Mouse (Mus musculus): ENCODE results near the gene Esr1. TPM values are rescaled to one million over a fixed set of nuclear protein-coding genes. Genes with fewer than 3 reads are reported as not detected.

Gene Esr1
- 0.43 and 0.58 TPM in 2 replicates for polyA plus RNA-seq (2015; fragmentation: Nextera tagmentation; extraction: Ambion mirVana)

DNA sequence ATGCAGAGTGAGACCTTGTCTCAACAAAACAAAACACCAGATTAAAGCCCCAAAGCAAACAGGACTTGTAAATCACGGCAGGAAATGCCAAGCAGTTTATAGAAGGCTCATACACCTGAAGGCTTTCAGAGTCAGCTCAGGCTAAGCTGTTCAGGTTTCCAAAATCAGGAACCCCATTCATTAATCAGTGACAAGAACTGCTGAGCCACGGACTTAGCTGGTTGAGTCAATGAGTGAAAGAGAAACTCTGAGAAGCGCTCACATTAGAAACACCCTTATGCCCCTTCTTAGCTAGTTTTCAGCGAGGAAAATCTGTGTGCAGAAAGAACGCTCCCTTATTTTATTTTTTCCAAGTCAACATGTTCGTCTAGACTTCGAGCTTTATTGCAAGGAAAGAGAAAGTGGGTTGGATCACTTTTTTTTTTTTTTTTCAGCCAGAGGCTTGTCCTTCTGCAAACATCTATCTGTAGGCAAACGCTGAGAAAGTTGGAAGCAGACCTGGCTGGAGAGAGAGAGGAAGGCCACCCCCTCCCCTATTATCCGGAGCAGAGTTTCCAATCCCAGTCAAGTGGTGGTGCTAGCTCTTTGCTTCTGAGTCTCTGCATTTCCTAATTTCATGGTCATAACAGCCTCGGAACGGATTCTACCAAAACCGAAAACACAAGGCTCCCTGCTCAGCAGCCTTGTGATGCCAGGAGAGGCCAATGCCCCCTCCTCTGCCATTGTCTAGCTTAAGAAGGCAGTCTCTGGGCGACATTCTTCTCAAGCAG, at the start of gene Esr1:
Esr1 (plus strand) TSS at position 208 of the 770 bp plus-strand sequence.
- Histone ChIP-seq H3K36me3 (no peaks in the 10 kb centered on the region), H3K27me3 (no peaks in the 10 kb centered on the region), H3K4me1 (replicated peaks) (no peaks in the 10 kb centered on the region), H3K27ac (no peak within 1 kb of the TSS), H3K9me3 (replicated peaks) (no peaks in the 10 kb centered on the region), H3K4me3 (peak within 1 kb of the TSS; percentile 40), H3K9ac (0 out of 2 replicates have a peak within 1 kb of the TSS, but pooled peaks have one; percentile 35), H3K4me2 (peak within 1 kb of the TSS; percentile 58)
- WGBS, result 39% methylated on average over 13 of the region's 13 CpGs
- ATAC-seq (replicated peaks; ENCODE audit: insufficient number of reproducible peaks, insufficient read depth, low FRiP score, low read depth), result no peak

DNA sequence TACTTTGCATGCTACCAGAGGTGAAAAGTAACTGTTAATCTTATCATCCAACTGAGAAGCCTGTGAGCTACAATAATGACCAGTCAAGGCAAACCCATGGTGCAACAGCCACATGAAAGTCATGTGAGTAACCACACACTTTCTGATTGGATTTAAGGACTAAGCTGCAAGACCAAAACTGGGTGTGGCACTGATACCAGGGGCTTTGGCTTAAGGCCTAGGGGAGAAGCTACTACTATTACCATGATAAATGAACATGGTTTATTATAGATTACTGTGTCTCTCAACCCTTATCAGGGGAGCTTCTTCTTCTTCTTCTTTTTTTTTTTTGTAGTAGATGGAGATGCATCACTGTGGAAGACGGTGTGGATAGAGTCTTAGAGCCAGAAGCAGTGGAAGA, 46.2 kb upstream of the Esr1 start:
- Histone ChIP-seq H3K4me2 (no peak overlapping the region), H3K27ac (no peak overlapping the region), H3K4me1 (replicated peaks) (no peaks in the 10 kb centered on the region), H3K27me3 (no peaks in the 10 kb centered on the region), H3K9me3 (replicated peaks) (no peaks in the 10 kb centered on the region), H3K9ac (no peak overlapping the region), H3K4me3 (no peak overlapping the region), H3K36me3 (no peaks in the 10 kb centered on the region)
- no peak for ATAC-seq (replicated peaks; ENCODE audit: insufficient number of reproducible peaks, insufficient read depth, low FRiP score, low read depth)
- 95% methylated on average over 1 of the region's 1 CpGs for WGBS

DNA sequence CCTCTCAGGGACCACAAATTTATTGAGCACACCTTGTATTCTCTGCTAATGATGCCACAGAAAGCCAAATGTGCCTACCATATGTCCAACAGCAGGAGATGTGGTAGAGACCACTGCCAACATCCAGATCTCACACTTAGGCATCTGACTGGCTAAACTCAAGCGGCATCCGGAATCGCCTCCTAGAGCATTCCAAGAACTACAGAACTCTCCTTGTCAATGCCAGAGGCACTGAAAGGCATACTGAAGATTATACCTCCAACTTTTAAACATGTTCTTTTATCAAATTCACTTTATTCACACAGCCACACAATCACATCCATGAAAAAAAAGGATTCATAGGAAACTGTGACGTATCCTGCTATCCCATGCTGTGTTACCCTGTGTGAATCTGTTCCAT, 40.6 kb upstream of the Esr1 start:
- WGBS, result 87% methylated on average over 4 of the region's 4 CpGs
- no peaks in the 10 kb centered on the region for H3K9me3 ChIP-seq (replicated peaks)
- ATAC-seq (replicated peaks; ENCODE audit: insufficient number of reproducible peaks, insufficient read depth, low FRiP score, low read depth), result no peak
- H3K4me3 ChIP-seq, result no peak overlapping the region
- H3K4me1 ChIP-seq (replicated peaks), result no peaks in the 10 kb centered on the region
- H3K27me3 ChIP-seq, result no peaks in the 10 kb centered on the region
- H3K27ac ChIP-seq, result no peak overlapping the region
- H3K9ac ChIP-seq, result no peak overlapping the region
- H3K36me3 ChIP-seq, result no peaks in the 10 kb centered on the region
- no peak overlapping the region for H3K4me2 ChIP-seq

DNA sequence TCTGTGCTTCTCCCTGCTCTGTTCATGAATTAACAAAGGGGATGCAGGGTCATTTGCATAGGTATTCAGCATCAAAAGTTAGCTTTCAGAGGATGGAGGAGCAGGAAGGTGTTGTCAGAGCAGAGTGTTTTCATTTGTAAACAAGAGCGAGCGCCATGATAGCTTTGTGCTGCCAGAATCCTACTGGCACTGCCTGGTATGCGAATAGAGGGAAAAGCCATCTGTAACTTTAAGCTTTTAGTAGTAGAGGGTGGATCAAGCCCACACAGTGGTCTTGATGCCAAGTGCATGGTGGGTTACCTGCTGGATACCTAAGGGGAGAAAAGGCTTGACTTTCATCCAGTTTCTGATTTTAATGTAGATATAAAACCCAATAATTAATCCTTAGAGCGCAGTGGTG, 40.1 kb upstream of the Esr1 start:
- H3K4me3 ChIP-seq, result no peak overlapping the region
- no peaks in the 10 kb centered on the region for H3K36me3 ChIP-seq
- H3K27ac ChIP-seq, result no peak overlapping the region
- ATAC-seq (replicated peaks; ENCODE audit: insufficient number of reproducible peaks, insufficient read depth, low FRiP score, low read depth), result no peak
- no peaks in the 10 kb centered on the region for H3K4me1 ChIP-seq (replicated peaks)
- H3K9ac ChIP-seq, result no peak overlapping the region
- WGBS, result 76% methylated on average over 4 of the region's 4 CpGs
- no peaks in the 10 kb centered on the region for H3K27me3 ChIP-seq
- no peaks in the 10 kb centered on the region for H3K9me3 ChIP-seq (replicated peaks)
- H3K4me2 ChIP-seq, result no peak overlapping the region

DNA sequence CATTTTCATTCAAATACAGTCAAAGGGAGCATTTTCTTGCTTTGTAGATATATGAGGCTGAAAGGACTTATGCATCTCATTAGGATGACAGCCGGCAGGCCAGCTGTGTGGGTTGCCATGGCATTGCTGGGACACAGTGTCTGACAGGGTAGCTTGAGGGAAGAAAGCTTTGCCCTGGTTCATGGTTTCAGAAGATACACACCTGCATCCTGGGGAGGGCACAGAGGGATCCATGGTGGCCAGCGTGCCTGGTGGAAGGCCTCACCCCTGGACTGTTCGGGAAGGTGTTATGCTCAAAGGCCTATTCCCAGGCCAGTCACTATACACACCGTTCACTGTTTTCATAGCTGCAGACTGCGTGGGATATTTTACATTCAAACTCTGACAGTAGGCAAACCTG, 29.5 kb upstream of the Esr1 start:
- H3K27me3 ChIP-seq, result no peaks in the 10 kb centered on the region
- no peaks in the 10 kb centered on the region for H3K36me3 ChIP-seq
- H3K4me2 ChIP-seq, result no peak overlapping the region
- H3K4me1 ChIP-seq (replicated peaks), result no peaks in the 10 kb centered on the region
- no peak overlapping the region for H3K9ac ChIP-seq
- no peak overlapping the region for H3K4me3 ChIP-seq
- no peaks in the 10 kb centered on the region for H3K9me3 ChIP-seq (replicated peaks)
- no peak for ATAC-seq (replicated peaks; ENCODE audit: insufficient number of reproducible peaks, insufficient read depth, low FRiP score, low read depth)
- H3K27ac ChIP-seq, result no peak overlapping the region
- 81% methylated on average over 5 of the region's 5 CpGs for WGBS

DNA sequence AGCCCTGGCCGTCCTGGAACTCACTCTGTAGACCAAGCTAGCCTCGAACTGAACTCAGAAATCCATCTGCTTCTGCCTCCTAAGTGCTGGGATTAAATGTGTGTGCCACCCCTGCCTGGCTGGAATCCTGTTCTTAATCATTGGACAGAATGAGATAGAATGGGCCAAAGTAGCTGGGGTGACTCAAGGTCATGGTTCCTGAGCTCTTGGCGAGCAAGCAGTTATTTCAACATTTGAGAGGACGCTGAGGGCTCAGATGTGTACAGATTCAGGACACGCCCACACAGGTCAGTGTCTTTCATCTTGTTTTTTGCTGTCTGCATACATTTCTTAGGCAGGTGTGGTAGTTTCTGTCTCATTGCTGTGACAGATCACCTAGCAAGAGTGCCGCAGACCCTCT, 24.7 kb upstream of the Esr1 start:
- H3K9me3 ChIP-seq (replicated peaks), result no peaks in the 10 kb centered on the region
- no peak for ATAC-seq (replicated peaks; ENCODE audit: insufficient number of reproducible peaks, insufficient read depth, low FRiP score, low read depth)
- WGBS, result 82% methylated on average over 6 of the region's 6 CpGs
- no peaks in the 10 kb centered on the region for H3K36me3 ChIP-seq
- H3K27ac ChIP-seq, result no peak overlapping the region
- H3K27me3 ChIP-seq, result no peaks in the 10 kb centered on the region
- no peaks in the 10 kb centered on the region for H3K4me1 ChIP-seq (replicated peaks)
- no peak overlapping the region for H3K4me3 ChIP-seq
- H3K4me2 ChIP-seq, result no peak overlapping the region
- no peak overlapping the region for H3K9ac ChIP-seq

DNA sequence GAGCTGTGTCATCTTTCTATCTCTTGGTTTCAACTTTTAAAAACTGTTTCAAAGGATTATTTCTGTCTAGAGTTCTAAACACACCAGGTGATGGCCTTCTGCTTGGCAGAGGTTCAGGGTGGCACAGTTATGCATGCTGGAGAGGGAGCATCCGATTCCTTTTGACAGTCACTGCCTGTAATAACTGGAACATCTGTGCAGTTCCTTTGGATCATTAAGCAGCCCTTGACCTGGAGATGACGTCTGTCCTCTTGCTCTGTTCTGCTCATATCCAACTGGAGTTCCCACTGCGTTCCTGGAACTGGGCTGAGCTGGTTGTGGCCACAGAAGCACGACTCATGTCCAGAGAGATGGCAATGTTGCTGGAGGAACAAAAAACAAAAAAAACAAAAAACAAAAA, 21.8 kb upstream of the Esr1 start:
- Histone ChIP-seq H3K36me3 (no peaks in the 10 kb centered on the region), H3K9me3 (replicated peaks) (no peaks in the 10 kb centered on the region), H3K9ac (no peak overlapping the region), H3K27me3 (no peaks in the 10 kb centered on the region), H3K4me3 (no peak overlapping the region), H3K4me1 (replicated peaks) (no peaks in the 10 kb centered on the region), H3K27ac (no peak overlapping the region), H3K4me2 (no peak overlapping the region)
- WGBS, result 83% methylated on average over 4 of the region's 4 CpGs
- ATAC-seq (replicated peaks; ENCODE audit: insufficient number of reproducible peaks, insufficient read depth, low FRiP score, low read depth), result no peak

DNA sequence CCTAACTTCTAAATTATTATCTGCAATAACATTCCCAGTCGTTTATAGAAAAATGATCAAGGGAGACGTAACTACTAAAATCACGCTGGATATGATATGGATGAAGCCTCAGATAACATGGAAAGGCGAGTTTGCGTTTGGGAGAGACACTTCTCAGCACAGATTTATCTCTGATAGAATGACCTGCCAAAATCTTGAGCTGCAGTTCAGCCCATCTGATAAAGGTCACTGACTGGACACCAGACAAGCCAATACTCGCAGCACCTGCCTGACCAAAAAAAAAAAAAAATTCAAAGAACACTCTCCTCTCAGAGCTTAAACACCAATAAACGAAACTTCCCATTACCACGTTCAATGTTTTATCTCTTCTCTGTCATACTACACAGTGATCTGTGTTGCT, 20.4 kb upstream of the Esr1 start:
- Histone ChIP-seq H3K36me3 (no peaks in the 10 kb centered on the region), H3K27me3 (no peaks in the 10 kb centered on the region), H3K4me1 (replicated peaks) (no peaks in the 10 kb centered on the region), H3K9ac (no peak overlapping the region), H3K4me2 (no peak overlapping the region), H3K4me3 (no peak overlapping the region), H3K9me3 (replicated peaks) (no peaks in the 10 kb centered on the region), H3K27ac (no peak overlapping the region)
- ATAC-seq (replicated peaks; ENCODE audit: insufficient number of reproducible peaks, insufficient read depth, low FRiP score, low read depth), result no peak
- WGBS, result 69% methylated on average over 8 of the region's 8 CpGs

DNA sequence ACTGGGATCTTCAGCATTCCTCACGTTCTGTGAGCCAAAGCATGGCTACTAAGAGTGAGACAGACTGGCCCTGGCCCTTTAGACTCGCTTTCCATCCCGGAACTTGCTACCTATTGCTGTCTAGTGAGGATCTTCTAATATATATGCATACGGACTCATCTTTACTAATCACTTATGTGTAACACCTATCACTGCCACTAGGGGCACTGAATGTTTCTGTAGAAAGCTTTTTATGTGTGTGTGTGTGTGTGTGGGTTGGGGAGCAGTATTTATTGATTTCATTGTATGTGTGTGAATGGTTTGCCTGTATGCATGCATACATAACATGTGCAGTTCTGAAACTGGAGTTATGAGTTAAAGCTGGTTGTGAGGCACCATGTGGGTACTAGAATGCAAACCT, 17.6 kb upstream of the Esr1 start:
- no peaks in the 10 kb centered on the region for H3K4me1 ChIP-seq (replicated peaks)
- H3K4me2 ChIP-seq, result no peak overlapping the region
- no peaks in the 10 kb centered on the region for H3K36me3 ChIP-seq
- H3K27ac ChIP-seq, result no peak overlapping the region
- 63% methylated on average over 4 of the region's 4 CpGs for WGBS
- no peaks in the 10 kb centered on the region for H3K9me3 ChIP-seq (replicated peaks)
- ATAC-seq (replicated peaks; ENCODE audit: insufficient number of reproducible peaks, insufficient read depth, low FRiP score, low read depth), result no peak
- no peaks in the 10 kb centered on the region for H3K27me3 ChIP-seq
- no peak overlapping the region for H3K4me3 ChIP-seq
- H3K9ac ChIP-seq, result no peak overlapping the region

DNA sequence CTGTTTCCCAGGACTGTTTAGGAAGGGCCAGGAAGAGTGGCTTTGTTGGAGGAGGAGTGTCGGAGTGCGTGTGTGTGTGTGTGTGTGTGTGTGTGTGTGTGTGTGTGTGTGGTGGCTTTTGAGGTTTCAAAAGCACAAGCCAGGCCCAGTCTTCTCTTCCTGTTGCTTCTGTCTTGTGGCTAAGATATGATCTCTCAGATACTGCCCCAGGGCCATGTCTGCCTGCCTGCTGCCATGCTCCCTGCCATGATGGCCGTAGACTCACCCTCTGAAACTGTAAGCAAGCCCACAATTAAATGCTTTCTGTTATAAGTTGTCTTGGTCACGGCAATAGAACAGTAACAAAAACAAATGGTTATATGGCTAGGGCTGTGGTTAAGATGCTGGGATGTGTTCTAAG, 14.2 kb upstream of the Esr1 start:
- Histone ChIP-seq H3K4me2 (no peak overlapping the region), H3K9me3 (replicated peaks) (no peaks in the 10 kb centered on the region), H3K36me3 (no peaks in the 10 kb centered on the region), H3K27ac (no peak overlapping the region), H3K4me3 (no peak overlapping the region), H3K4me1 (replicated peaks) (no peaks in the 10 kb centered on the region), H3K27me3 (no peaks in the 10 kb centered on the region), H3K9ac (no peak overlapping the region)
- ATAC-seq (replicated peaks; ENCODE audit: insufficient number of reproducible peaks, insufficient read depth, low FRiP score, low read depth), result no peak
- 78% methylated on average over 4 of the region's 4 CpGs for WGBS

DNA sequence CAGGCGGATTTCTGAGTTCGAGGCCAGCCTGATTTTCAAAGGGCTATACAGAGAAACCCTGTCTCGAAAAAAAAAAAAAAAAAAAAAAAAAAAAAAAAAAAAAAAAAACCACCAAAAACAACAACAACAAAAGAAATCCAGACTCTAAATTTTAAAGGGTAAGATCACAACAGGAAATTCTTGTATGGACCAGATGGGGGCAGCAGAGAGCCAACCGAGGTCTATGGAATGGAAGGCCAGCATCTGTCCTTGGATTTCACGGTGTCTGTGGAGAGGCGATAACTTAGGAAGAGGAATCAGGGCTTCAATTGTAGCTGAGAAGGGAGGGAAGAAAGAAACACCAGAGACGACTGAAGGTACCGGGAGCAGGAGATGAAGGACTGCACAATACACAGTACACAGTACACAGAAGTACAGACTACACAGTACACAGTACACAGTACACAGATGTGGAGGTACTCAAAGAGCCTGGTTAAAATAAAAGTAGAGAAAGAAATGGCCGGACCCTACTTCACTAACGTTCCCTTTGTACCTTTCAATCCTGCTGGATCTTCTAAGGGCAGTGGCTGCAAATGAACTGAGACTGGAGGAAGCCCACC, 13.1 kb upstream of the Esr1 start:
- Histone ChIP-seq H3K4me3 (no peak overlapping the region), H3K9me3 (replicated peaks) (no peaks in the 10 kb centered on the region), H3K27me3 (no peaks in the 10 kb centered on the region), H3K36me3 (no peaks in the 10 kb centered on the region), H3K4me2 (no peak overlapping the region), H3K9ac (no peak overlapping the region), H3K27ac (no peak overlapping the region), H3K4me1 (replicated peaks) (no peaks in the 10 kb centered on the region)
- 61% methylated on average over 10 of the region's 10 CpGs for WGBS
- ATAC-seq (replicated peaks; ENCODE audit: insufficient number of reproducible peaks, insufficient read depth, low FRiP score, low read depth), result no peak

DNA sequence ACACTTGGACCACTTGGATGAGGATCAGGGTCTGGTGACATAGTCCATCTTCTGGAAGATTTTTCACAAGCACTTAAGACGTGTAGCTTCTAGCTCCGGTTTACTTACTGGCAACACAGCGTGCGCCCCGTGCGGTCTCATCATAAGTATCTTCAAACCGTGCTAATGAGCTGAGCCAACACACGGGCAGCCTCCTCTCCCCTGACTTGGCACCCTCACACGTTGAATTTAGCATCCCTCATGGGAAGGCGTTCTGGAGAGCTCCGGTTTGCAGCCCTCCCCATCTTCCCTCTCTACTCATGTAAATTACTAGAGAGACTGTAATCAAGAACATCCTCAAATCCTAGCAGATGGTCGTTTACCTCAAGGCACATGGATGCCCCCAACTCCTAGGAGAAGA, 12.5 kb upstream of the Esr1 start:
- no peak for ATAC-seq (replicated peaks; ENCODE audit: insufficient number of reproducible peaks, insufficient read depth, low FRiP score, low read depth)
- no peaks in the 10 kb centered on the region for H3K36me3 ChIP-seq
- H3K9ac ChIP-seq, result no peak overlapping the region
- H3K27ac ChIP-seq, result no peak overlapping the region
- no peak overlapping the region for H3K4me3 ChIP-seq
- H3K27me3 ChIP-seq, result no peaks in the 10 kb centered on the region
- H3K9me3 ChIP-seq (replicated peaks), result no peaks in the 10 kb centered on the region
- H3K4me1 ChIP-seq (replicated peaks), result no peaks in the 10 kb centered on the region
- no peak overlapping the region for H3K4me2 ChIP-seq
- 78% methylated on average over 12 of the region's 12 CpGs for WGBS

All from heart, embryonic 15.5 days (tissue).